Mouse (Mus musculus) lung, adult 2 months (tissue): ENCODE measurements around the gene Snai1.

Source experiments
- CTCF ChIP-seq: fragments of 200-500 bp; IDR thresholded peaks from 2 replicates; pipeline ENCODE4 v1.5.1; 2011; ENCODE audit warnings: mild to moderate bottlenecking, low read length, control low read depth; ENCODE audit not compliant: insufficient read depth
- POLR2A ChIP-seq: fragments of 200-500 bp; IDR thresholded peaks from 2 replicates; pipeline ENCODE4 v1.6.1; 2011; ENCODE audit warnings: low read depth, mild to moderate bottlenecking, control low read depth, low read length, borderline replicate concordance; ENCODE audit errors: extremely low read depth

DNA sequence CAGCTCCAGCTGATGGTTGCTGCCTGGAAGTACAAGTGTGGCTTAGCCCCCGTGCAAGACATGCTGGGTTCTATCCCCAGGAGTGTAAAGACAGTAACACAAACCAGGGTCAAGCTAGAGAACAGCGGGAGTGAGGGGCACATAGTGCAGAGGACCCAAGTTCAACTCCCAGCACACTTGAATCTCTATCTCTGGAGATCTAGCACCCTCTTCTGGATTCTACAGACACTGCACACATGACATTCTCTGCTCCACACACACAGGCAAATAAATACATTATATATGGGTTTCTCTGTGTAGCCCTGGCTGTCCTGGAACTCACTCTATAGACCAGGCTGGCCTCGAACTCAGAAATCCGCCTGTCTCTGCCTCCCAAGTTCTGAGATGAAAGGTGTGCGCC lies 25.0 kb upstream of the Snai1 start:
- TF ChIP-seq CTCF (no peak), POLR2A (no peak)
